Mouse (Mus musculus) midbrain, embryonic 13.5 days (tissue): ENCODE data around the gene Hdgfl2. TPM values are rescaled to one million over a fixed set of nuclear protein-coding genes. Genes with fewer than 3 reads are reported as not detected.
"Not testable (repeated sequence)": the region's sequence is repeated elsewhere in the genome, so short reads cannot be mapped to it uniquely, and the experiment has no call there.

Source experiments
- ATAC-seq: fragments of 200-750 bp; cut with Nextera tagmentation; 2 replicates; pipeline ENCODE4 v1.8.0; 2017; ENCODE audit warnings: mild to moderate bottlenecking, moderate TSS enrichment, moderate library complexity
- H3K27ac ChIP-seq: fragments of 300-500 bp; sonication (generic); 2 replicates; pipeline ENCODE4 v1.5.1; 2015; ENCODE audit warnings: inconsistent platforms, mild to moderate bottlenecking, moderate library complexity
- H3K27me3 ChIP-seq: fragments of 300-500 bp; sonication (generic); 2 replicates; pipeline ENCODE4 v1.6.1; 2015; ENCODE audit warnings: mild to moderate bottlenecking, inconsistent platforms
- H3K36me3 ChIP-seq: fragments of 300-500 bp; sonication (generic); 2 replicates; pipeline ENCODE4 v1.6.1; 2015; ENCODE audit warnings: mild to moderate bottlenecking, inconsistent platforms
- H3K4me1 ChIP-seq: fragments of 300-500 bp; sonication (generic); replicated peaks from 2 replicates; pipeline ENCODE4 v1.6.1; 2015; ENCODE audit warnings: inconsistent platforms
- H3K4me2 ChIP-seq: fragments of 300-500 bp; sonication (generic); replicated peaks from 2 replicates; pipeline ENCODE4 v1.6.1; 2015; ENCODE audit warnings: moderate library complexity, mild to moderate bottlenecking, inconsistent platforms
- H3K4me3 ChIP-seq: fragments of 300-500 bp; sonication (generic); replicated peaks from 2 replicates; pipeline ENCODE4 v1.5.1; 2015; ENCODE audit warnings: mild to moderate bottlenecking, inconsistent platforms
- H3K9ac ChIP-seq: fragments of 300-500 bp; sonication (generic); replicated peaks from 2 replicates; pipeline ENCODE4 v1.6.1; 2015; ENCODE audit warnings: mild to moderate bottlenecking, inconsistent platforms
- H3K9me3 ChIP-seq: fragments of 300-500 bp; sonication (generic); 2 replicates; pipeline ENCODE4 v1.6.1; 2016; ENCODE audit warnings: mild to moderate bottlenecking, inconsistent platforms
- WGBS: fragments of 180-500 bp; shearing (Covaris S2); methylation state at CpG from one replicate; pipeline ENCODE4 v1.1.7; 2015; 5-methylcytosine and 5-hydroxymethylcytosine counted together
- polyA plus RNA-seq: library from polyadenylated mRNA; unstranded; fragments of >200 nt; fragmentation: Nextera tagmentation; extraction: Ambion mirVana; gene quantifications from 2 replicates; pipeline ENCODE4 v1.2.1, GENCODE M21; 2015

The Hdgfl2 gene
- polyA plus RNA-seq, 1 experiment from 2014 or later, result 159 TPM

DNA sequence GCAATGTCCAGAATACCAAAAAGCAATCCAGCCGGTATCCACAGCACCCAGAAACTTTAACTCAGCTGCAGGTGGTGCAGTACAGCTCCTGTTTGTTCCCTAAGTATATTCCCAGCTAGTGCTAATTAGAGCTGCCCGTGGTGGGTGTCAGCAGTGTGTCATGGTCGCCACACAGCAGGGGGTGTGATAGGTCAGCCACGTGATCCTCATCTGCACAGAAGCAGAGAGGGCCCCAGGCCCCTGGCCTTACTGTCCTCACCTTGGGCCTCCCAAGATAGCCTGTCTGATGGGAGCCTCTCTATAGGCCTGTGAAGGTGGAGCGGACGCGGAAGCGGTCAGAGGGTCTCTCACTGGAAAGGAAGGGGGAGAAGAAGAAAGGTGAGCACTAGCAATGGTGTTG lies 18.7 kb downstream of the Hdgfl2 start:
- H3K27ac ChIP-seq, result no peak overlapping the region
- ATAC-seq, result peak; percentile 28; the same call in 1 of the 2 replicates
- WGBS, result 91% methylated on average over 8 of the region's 8 CpGs

DNA sequence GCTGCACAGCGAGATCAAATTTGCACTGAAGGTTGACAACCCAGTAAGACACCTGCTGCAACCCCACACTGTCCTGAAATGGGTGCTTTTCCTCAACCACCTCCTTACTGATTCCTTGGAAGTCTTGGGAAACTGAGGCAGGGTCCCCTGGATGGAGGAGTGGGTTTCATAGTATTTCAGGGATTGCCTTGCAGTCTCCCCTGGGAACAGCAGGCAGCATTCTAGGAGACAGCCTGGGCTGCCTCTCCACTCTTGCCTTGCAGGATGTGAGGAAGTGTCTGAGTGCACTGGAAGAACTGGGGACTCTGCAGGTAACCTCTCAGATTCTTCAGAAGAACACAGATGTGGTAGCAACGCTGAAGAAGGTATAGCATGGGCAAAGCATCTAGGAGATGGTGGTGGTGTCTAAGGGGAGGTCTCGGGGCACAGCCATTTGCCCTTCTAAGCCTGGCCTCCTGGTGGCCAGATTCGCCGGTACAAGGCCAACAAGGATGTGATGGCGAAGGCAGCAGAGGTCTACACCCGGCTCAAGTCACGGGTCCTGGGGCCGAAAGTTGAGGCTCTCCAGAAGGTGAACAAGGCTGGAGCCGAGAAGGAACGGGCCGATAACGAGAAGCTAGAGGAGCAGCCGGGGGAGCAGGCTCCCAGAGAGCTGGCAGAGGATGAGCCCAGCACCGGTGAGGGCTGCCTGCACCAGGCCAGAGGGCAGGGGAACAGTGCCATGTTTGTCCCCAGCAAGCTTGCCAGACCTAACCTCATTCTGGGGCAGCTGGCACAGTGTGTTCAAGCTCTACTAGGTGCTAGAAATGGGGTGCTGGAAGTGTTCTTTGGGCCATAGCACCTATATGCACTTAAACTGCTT lies 19.5 kb downstream of the Hdgfl2 start:
- H3K36me3 ChIP-seq, result peaks cover 92% of the 10 kb centered on the region
- no peaks in the 10 kb centered on the region for H3K4me1 ChIP-seq
- H3K4me2 ChIP-seq, result no peak overlapping the region
- 93% methylated on average over 15 of the region's 15 CpGs for WGBS
- H3K27ac ChIP-seq, result no peak overlapping the region
- H3K27me3 ChIP-seq, result no peaks in the 10 kb centered on the region
- no peak overlapping the region for H3K9ac ChIP-seq
- H3K9me3 ChIP-seq, result no peaks in the 10 kb centered on the region
- no peak overlapping the region for H3K4me3 ChIP-seq
- ATAC-seq, result no peak

More for the DNA sequence above, 18.7 kb downstream of the Hdgfl2 start:
- Histone ChIP-seq H3K4me2 (no peak overlapping the region), H3K4me1 (no peaks in the 10 kb centered on the region), H3K27me3 (no peaks in the 10 kb centered on the region), H3K4me3 (no peak overlapping the region), H3K36me3 (peaks cover 90% of the 10 kb centered on the region), H3K9me3 (no peaks in the 10 kb centered on the region), H3K9ac (no peak overlapping the region)

DNA sequence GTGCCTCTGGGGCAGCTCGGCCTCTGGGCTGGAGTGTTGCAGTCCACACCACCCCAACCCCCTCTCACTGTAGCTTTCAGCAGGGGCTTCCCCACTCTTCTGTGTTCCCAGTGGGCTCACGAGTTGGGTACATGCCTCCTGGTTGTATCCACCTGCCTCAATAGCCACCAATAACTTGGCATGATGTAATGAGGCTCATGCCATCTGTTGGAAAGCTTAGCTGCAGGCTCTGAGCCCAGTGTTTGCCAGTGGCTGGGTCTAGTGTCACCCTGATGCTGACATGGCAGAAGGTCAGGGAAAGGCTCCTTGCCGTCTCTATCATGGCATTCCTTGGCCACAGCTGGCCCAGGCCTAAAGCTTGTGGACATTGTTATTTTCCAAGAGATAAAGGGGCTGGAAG lies 21.4 kb downstream of the Hdgfl2 start:
- ATAC-seq, result no peak
- Histone ChIP-seq H3K4me1 (no peaks in the 10 kb centered on the region), H3K27ac (no peak overlapping the region), H3K9ac (no peak overlapping the region), H3K4me3 (no peak overlapping the region), H3K36me3 (peaks cover 82% of the 10 kb centered on the region), H3K4me2 (no peak overlapping the region), H3K9me3 (no peaks in the 10 kb centered on the region), H3K27me3 (no peaks in the 10 kb centered on the region)
- 94% methylated on average over 3 of the region's 3 CpGs for WGBS

DNA sequence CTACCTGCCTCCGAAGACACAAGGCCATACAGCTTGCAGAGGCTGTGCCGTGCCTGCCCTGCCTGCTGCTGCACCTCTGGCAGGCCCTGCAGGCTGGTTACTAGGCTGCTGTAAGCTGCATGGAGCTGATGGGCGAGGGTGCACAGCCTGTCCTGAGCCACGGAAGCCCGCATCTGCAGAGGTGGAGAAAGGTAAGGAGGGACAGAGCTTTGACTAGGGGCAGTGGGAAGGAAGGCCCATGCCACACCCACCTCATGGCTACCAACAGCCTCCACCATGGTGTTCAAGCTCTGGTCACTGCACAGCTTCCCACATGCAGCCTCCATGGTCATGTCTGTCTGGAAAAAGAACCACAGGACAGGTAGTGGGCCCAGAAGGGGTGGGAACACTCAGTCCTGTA lies 22.7 kb downstream of the Hdgfl2 start:
- no peaks in the 10 kb centered on the region for H3K4me1 ChIP-seq
- H3K36me3 ChIP-seq, result peaks cover 69% of the 10 kb centered on the region
- H3K9ac ChIP-seq, result no peak overlapping the region
- 89% methylated on average over 5 of the region's 5 CpGs for WGBS
- ATAC-seq, result no peak
- H3K27ac ChIP-seq, result no peak overlapping the region
- no peaks in the 10 kb centered on the region for H3K9me3 ChIP-seq
- H3K27me3 ChIP-seq, result no peaks in the 10 kb centered on the region
- no peak overlapping the region for H3K4me2 ChIP-seq
- H3K4me3 ChIP-seq, result no peak overlapping the region

DNA sequence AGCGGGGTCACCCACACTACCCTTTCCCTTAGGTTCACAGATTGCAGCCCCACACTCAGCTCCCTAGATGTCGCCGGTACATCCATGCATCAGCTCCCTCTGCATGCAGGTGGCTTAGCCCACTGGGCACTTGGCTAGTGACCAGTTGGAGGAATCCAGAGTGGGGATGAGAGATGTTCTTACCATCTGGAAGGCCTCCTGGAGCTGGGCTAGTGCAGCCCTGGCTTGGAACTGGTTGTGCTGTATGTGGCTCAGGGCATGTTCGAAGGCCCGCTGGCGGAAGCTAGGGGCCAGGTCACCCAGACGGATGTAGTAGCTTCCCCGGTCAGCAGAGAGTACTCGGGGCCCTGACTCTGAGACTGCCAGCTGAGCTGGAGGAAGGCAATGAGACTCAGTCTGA lies 23.5 kb downstream of the Hdgfl2 start:
- Histone ChIP-seq H3K4me1 (no peaks in the 10 kb centered on the region), H3K27me3 (no peaks in the 10 kb centered on the region), H3K4me2 (no peak overlapping the region), H3K27ac (no peak overlapping the region), H3K36me3 (peaks cover 65% of the 10 kb centered on the region), H3K4me3 (no peak overlapping the region), H3K9me3 (no peaks in the 10 kb centered on the region), H3K9ac (no peak overlapping the region)
- 0 out of 2 replicates have a peak, but pooled peaks have one; percentile 4 for ATAC-seq
- WGBS, result 95% methylated on average over 9 of the region's 9 CpGs

DNA sequence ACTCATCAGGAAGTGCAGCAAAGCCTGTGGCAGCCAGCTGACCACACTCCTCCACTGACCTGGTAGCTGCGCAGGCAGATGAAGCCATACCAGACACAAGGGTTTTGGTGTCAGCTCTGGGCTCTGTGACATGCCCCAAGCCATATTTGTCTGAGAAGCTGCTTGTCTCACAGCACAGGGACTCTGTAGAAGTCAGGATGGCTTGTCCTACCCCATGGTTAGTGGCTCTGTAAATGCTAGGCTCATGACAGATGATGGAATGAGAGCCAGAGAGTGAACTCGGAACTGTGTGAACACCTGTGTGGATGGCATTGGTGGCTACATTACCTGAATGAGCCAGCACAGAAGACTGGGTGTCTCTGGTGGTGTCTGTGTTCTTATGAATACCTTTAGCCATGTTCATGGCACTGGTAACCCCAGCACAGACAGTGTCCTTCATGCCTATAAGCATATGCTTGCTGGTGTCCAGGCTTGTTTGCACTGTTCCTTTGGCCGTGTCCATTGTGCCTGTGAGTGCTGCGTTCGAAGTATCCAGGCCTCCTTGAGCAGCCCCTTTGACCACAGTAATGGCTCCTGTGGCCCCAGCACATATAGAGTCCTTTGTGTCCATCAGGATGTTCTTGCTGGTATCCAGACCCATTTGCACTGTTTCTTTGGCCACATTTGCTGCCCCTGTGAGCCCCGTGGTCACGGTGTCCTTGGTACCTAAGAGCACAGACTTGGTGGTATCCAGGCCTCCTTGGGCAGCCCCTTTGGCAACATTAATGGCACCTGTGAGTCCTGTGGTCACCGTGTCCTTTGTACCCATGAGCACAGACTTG lies 24.2 kb downstream of the Hdgfl2 start:
- Histone ChIP-seq H3K4me2 (no peak overlapping the region), H3K36me3 (peaks cover 58% of the 10 kb centered on the region)

DNA sequence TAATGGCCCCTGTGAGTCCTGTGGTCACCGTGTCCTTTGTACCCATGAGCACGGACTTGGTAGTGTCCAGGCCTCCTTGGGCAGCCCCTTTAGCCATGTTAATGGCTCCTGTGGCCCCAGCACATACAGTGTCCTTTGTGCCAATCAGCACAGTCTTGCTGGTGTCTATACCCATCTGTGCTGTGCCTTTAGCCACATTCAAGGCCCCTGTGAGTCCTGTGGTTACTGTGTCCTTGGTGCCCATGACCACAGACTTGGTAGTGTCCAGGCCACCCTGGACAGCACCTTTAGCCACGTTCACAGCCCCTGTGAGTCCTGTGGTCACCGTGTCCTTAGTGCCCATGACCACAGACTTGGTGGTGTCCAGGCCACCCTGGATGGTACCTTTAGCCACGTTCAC lies 25.4 kb downstream of the Hdgfl2 start:
- not testable (repeated sequence) for H3K9me3 ChIP-seq, H3K9ac ChIP-seq, H3K4me2 ChIP-seq, H3K27ac ChIP-seq, H3K4me1 ChIP-seq, ATAC-seq, H3K4me3 ChIP-seq, H3K27me3 ChIP-seq
- peaks cover 47% of the 10 kb centered on the region for H3K36me3 ChIP-seq
- 100% methylated on average over 3 of the region's 5 CpGs for WGBS

More for the DNA sequence above, 24.2 kb downstream of the Hdgfl2 start:
- WGBS, result 93% methylated on average over 8 of the region's 8 CpGs
- no peaks in the 10 kb centered on the region for H3K4me1 ChIP-seq
- ATAC-seq, result no peak
- H3K9ac ChIP-seq, result no peak overlapping the region
- H3K9me3 ChIP-seq, result no peaks in the 10 kb centered on the region
- no peak overlapping the region for H3K27ac ChIP-seq
- H3K27me3 ChIP-seq, result no peaks in the 10 kb centered on the region
- H3K4me3 ChIP-seq, result no peak overlapping the region

DNA sequence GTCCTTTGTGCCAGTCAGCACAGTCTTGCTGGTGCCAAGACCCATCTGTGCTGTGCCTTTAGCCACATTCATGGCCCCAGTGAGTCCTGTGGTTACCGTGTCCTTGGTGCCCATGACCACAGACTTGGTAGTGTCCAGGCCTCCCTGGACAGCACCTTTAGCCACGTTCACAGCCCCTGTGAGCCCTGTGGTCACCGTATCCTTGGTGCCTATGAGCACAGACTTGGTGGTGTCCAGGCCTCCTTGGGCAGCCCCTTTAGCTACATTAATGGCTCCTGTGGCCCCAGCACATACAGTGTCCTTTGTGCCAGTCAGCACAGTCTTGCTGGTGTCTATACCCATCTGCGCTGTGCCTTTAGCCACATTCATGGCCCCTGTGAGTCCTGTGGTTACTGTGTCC lies 27.0 kb downstream of the Hdgfl2 start:
- not testable (repeated sequence) for H3K4me3 ChIP-seq, ATAC-seq, H3K9ac ChIP-seq, H3K27ac ChIP-seq, H3K27me3 ChIP-seq, H3K4me1 ChIP-seq, H3K9me3 ChIP-seq, H3K4me2 ChIP-seq
- WGBS, result 97% methylated on average over 4 of the region's 4 CpGs
- H3K36me3 ChIP-seq, result peaks cover 31% of the 10 kb centered on the region

DNA sequence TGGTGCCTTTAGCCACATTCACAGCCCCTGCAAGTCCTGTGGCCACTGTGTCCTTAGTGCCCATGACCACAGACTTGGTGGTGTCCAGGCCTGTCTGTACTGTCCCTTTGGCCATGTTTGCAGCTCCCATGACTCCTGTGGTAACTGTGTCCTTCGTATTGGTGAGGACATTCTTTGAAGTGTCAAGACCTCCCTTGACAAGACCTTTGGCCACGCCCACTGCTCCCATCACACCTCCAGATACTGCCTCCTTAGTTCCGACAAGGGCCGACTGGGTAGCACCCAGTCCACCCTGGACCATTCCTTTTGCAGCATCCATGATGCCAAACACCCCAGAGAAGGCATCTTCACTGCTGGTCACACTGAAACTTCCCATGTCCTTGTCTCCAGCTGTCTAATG lies 27.5 kb downstream of the Hdgfl2 start:
- H3K4me3 ChIP-seq, result no peak overlapping the region
- peaks cover 25% of the 10 kb centered on the region for H3K36me3 ChIP-seq
- H3K9ac ChIP-seq, result no peak overlapping the region
- ATAC-seq, result no peak
- 84% methylated on average over 4 of the region's 4 CpGs for WGBS
- H3K9me3 ChIP-seq, result no peaks in the 10 kb centered on the region
- no peaks in the 10 kb centered on the region for H3K4me1 ChIP-seq
- no peak overlapping the region for H3K27ac ChIP-seq
- H3K4me2 ChIP-seq, result no peak overlapping the region
- no peaks in the 10 kb centered on the region for H3K27me3 ChIP-seq

DNA sequence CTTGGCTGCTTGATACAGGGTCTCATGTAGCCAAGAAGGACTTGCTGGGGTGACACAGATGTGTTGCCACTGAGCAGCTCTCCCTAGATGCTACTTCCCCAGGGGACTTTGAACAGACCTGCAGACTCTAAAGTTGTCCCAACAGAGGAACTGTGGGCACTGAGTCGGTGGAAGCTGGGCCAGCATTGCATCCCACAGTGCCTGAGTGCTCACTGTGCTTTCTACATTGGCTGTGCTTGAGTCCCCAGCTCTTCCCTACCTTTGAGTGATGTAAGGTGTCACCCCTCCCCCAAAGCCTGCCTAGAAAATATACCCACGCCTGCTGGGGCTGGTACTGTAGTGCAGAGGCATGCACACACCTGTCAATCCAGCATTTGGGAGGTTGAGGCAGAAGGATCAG lies 28.3 kb downstream of the Hdgfl2 start:
- peaks cover 18% of the 10 kb centered on the region for H3K36me3 ChIP-seq
- WGBS, result 83% methylated on average over 2 of the region's 2 CpGs
- no peak overlapping the region for H3K4me2 ChIP-seq
- H3K9me3 ChIP-seq, result no peaks in the 10 kb centered on the region
- no peak overlapping the region for H3K27ac ChIP-seq
- no peak overlapping the region for H3K9ac ChIP-seq
- ATAC-seq, result 0 out of 2 replicates have a peak, but pooled peaks have one; percentile 17
- no peak overlapping the region for H3K4me3 ChIP-seq
- H3K4me1 ChIP-seq, result no peaks in the 10 kb centered on the region
- no peaks in the 10 kb centered on the region for H3K27me3 ChIP-seq

DNA sequence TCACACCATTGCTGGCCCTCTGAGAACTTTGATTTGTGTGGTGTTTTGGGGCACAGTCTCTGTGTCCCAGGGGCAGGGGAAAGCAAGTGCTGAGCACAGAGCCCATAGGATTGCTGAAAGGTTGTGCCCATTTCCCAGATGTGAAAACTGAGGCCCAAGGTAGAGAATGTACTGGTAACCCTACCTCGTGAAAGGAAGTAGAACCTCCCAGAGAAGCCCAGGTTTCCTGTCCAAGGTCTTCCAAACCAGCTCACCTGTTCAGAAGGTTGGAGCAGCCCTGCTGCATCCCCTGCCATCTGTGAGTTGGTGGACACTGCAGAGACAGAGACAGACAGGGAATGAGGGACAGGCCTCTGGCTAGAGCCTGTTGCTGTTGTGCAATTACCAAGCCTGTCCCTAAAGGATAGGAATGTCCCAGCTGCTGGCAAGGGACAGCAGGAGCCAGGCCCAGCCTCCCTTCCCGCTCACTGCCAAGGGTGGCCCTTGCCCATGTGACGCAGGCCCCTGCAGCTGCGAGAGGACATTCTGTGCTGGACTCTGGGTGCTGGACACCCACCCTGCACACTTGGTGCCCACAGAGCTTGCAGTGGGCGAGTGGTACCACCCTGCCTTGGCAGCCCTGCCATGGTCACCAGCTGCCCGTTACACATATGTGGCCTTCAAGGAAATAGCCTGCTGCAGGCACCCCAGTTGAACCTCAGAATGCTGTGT lies 29.1 kb downstream of the Hdgfl2 start:
- whole genome bisulfite sequencing, result 80% methylated on average over 6 of the region's 6 CpGs
- Histone ChIP-seq H3K36me3 (peaks cover 10% of the 10 kb centered on the region), H3K4me3 (no peak overlapping the region), H3K4me2 (no peak overlapping the region), H3K27ac (no peak overlapping the region), H3K4me1 (no peaks in the 10 kb centered on the region), H3K9ac (no peak overlapping the region), H3K9me3 (no peaks in the 10 kb centered on the region), H3K27me3 (no peaks in the 10 kb centered on the region)
- ATAC-seq, result no peak
